Mouse (Mus musculus) macrophage (primary cell): ENCODE results near the gene Plg. TPM values are rescaled to one million over a fixed set of nuclear protein-coding genes. Genes with fewer than 3 reads are reported as not detected.

ENCODE experiments used
- H3K27ac ChIP-seq: fragments of 350-480 bp; formaldehyde crosslinking; 2 replicates; pipeline ENCODE4 v1.9.0; 2021
- H3K36me3 ChIP-seq: fragments of 350-480 bp; formaldehyde crosslinking; 2 replicates; pipeline ENCODE4 v1.9.0; 2021; ENCODE audit errors: inconsistent target
- H3K4me3 ChIP-seq: fragments of 350-480 bp; formaldehyde crosslinking; 2 replicates; pipeline ENCODE4 v1.9.0; 2021; ENCODE audit errors: inconsistent target
- H3K79me2 ChIP-seq: fragments of 350-480 bp; formaldehyde crosslinking; 2 replicates; pipeline ENCODE4 v1.9.0; 2021; ENCODE audit errors: inconsistent target
- WGBS: methylation state at CpG from one replicate; pipeline ENCODE4 v1.1.7; 2026; ENCODE audit warnings: inconsistent platforms; ENCODE audit not compliant: missing documents; 5-methylcytosine and 5-hydroxymethylcytosine counted together
- polyA plus RNA-seq: library from polyadenylated mRNA; stranded (reverse); fragments of 250-400 nt; gene quantifications from 3 replicates; pipeline ENCODE4 v1.2.4, GENCODE M21; 2018; ENCODE audit warnings: inconsistent platforms
- total RNA-seq, 78 experiments: library from RNA; depleted of rRNA; stranded (reverse); fragments of 250-400 nt; gene quantifications; 1 replicate in 9 of 78; 2 replicates in 24 of 78; 3 replicates in 43 of 78; 4 replicates in 2 of 78; pipeline ENCODE4 v1.2.4; 2018; ENCODE audit warnings: inconsistent platforms in 56 of 78

Gene Plg
- total RNA-seq (2018; cell fraction: chromatin; rRNA removed) = not detected
- not detected for total RNA-seq (2018; cell fraction: cytosol; rRNA removed)
- total RNA-seq (2018; cell fraction: nucleus; rRNA removed) = not detected
- polyA plus RNA-seq = not detected in 3 replicates

DNA sequence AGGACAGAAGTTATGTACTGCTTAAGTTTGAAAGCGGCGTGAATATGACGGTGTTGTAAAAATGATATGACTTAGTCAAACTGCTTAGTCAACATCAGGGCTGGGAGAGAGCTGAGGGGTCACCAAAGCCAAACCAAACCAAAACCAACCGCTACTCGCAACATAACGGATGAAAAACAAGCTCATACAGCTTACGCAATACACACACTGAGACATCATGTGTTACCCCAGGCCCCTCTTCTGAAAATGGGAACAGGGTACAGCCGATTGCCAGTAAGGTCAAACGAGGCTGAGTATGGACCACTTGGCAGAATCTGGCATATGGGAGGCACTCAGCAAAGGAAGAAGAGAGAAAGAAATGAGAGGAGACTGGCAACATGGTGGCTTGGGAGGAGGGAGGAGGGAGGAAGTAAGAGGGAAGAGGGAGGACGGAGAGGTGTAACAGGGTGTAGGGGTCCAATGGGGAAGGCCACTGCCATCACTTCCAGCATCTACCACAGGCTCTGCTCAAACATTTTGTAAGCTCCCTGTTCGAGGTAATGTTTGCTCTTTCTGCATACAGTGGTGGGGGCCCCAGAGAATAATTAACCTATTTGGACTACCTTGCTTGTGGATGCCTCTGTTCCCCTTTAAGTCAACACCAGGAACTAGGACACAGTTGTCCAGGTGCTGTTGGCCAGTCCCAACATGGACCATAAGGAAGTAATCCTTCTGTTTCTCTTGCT, at the start of gene Plg:
TSS of gene Plg (plus strand) at position 628 of the 725 bp plus-strand sequence.
- WGBS = 22% methylated on average over 11 of the region's 11 CpGs
- Histone ChIP-seq H3K79me2 (no peaks in the 10 kb centered on the region), H3K27ac (no peak within 1 kb of the TSS), H3K36me3 (no peaks in the 10 kb centered on the region), H3K4me3 (no peak within 1 kb of the TSS)

DNA sequence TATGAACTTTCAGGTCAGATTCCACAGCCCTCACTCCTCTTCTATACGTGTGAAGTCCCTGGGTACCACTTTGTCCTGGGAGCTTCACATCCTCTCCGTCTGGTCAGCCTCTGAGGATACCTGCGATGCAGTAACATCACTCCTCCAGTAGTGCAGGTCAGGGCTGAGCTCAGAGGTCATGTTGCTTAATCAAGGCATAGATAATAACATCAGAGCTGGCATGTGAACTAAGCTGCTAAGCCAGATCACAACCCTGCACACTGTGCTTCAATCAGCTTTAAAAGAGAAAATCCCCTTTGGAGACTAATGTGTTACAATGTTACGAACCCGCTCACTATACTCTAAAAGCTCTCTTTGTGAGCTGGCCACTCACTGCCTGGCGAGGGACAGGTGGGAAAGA, 43.3 kb upstream of the Plg start:
- Histone ChIP-seq H3K27ac (no peak overlapping the region), H3K4me3 (no peak overlapping the region), H3K36me3 (no peaks in the 10 kb centered on the region), H3K79me2 (no peaks in the 10 kb centered on the region)
- WGBS = 82% methylated on average over 6 of the region's 6 CpGs

DNA sequence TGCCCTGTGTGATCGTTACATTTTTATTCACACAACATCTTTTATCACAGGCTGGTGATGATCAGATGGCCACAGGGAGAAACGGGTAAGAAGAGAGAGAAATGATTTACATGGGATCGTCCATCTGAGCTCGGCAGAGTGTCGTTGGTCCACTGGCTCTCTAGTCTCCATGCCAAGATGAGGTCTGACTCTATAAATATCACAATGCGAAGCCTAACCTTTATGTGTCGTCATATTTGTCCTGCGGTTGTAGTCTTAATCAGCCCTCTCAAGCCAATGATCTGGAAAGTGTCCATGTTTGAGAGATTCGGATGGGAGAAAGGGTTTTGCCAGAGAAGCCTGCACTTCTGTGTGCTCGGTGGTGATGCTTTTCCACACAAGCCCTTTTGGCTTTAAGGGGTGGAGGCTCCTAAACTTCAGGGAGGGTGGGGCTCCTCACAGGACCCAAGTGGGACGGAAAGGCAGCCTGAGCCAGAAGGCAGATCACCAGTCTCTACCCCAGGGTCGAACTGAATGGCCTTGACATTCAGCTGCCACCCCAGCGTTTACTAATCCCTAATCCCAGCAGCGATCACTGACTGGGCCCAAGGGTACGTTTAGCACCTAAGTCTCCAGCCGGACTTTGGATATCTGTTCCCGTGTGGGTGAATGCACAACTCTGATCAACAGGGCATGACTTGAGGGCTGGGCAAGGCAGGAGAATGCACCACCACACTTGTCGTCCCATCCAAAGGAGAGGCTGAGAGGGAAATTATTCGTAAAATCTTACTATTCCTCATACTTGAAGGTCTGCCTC, 42.1 kb upstream of the Plg start:
- Histone ChIP-seq H3K36me3 (no peaks in the 10 kb centered on the region), H3K27ac (no peak overlapping the region), H3K79me2 (no peaks in the 10 kb centered on the region), H3K4me3 (no peak overlapping the region)
- WGBS = 96% methylated on average over 19 of the region's 19 CpGs

DNA sequence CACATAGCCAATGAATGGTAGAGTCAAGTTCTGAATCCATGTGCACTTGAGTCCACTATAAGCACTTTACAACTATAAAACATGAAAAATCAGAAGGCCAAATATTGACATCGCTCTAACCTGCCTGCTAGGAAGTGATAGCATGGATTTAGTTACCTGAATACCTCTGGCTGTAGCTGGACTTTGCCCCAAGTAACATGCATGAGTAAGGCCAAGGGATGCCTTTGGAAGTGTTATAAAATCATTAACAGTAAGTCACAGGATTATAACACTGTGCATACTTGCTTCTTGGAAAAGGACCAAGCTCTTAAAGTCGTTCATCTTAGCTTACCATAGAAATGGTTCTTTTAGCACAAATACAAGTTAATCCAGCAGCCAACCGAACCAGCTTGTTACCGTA, 41.3 kb upstream of the Plg start:
- Histone ChIP-seq H3K36me3 (no peaks in the 10 kb centered on the region), H3K27ac (no peak overlapping the region), H3K79me2 (no peaks in the 10 kb centered on the region), H3K4me3 (no peak overlapping the region)
- WGBS = 92% methylated on average over 4 of the region's 4 CpGs

DNA sequence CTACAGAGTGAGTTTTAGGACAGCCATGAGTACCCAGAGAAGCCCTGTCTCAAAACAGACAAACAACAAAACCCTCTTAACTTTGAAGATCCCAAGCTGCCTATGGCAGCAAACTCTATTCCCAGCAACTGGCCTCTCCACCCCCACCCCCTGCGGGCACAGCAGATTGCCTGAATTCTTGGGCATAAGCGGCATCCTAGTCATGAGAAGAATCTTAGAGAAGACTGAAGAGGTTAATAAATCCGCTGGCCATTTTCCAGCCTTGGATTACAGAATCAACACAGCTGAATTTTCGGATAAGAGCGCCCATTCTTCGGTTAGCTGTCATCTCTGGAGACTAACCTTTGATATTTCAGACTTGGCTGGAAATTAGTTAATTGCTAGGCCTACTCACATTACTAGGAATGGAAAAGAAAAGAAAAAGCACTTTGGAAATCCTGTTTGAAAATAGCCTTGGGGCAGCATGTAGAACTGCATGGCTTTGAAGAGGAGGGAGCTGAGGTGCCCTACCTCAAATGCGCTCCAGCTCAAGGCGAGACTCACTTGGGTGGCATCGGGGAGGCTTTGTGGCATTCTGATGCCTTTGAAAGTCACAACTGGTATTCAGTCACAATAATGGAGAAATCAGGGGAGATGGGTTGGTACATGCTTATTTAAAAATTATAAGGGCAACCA, 34.6 kb upstream of the Plg start:
- WGBS = 90% methylated on average over 9 of the region's 9 CpGs
- Histone ChIP-seq H3K79me2 (no peaks in the 10 kb centered on the region), H3K36me3 (no peaks in the 10 kb centered on the region), H3K4me3 (no peak overlapping the region), H3K27ac (no peak overlapping the region)

DNA sequence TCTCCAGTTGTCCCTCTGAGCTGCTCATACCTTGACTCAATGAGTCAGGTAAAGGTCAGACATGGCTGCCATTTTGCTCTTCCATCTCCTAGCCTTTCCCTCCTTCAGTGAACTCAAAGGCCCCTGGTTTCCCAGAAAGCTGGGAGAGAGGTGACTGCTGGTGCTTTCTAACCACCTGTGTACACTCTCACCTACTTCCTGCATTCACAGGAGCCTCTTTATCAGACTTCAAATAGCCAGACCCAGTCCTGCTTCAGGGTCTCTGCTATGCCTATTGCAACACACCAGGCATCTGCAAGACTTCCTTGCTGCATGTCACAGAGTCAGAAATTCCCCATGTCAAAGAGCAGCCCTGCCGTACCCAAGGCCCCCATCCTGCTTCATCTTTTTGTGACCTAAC, 30.9 kb upstream of the Plg start:
- WGBS = 60% methylated on average over 1 of the region's 1 CpGs
- no peak overlapping the region for H3K27ac ChIP-seq
- H3K4me3 ChIP-seq = no peak overlapping the region
- H3K36me3 ChIP-seq = no peaks in the 10 kb centered on the region
- H3K79me2 ChIP-seq = no peaks in the 10 kb centered on the region

DNA sequence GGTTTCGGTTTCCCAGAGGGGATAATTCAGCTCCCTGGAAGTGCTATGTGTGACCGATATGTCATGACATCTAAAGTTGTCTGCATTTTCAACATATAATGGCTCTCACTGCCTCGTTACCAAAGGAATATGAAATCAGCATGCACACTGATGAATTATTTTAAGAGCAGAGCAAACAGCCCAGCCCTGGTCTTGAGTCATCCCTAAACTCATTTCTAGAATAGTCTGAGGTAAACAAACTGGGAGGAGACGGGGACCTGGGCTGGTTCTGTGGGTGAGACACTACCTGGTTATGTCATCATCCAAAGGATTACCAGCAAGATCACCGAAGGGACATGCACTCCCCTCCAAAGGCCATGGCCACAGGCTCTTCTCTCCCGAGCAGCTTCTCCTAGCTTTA, 26.8 kb upstream of the Plg start:
- Histone ChIP-seq H3K36me3 (no peaks in the 10 kb centered on the region), H3K4me3 (no peak overlapping the region), H3K27ac (no peak overlapping the region), H3K79me2 (no peaks in the 10 kb centered on the region)
- 90% methylated on average over 6 of the region's 6 CpGs for WGBS

DNA sequence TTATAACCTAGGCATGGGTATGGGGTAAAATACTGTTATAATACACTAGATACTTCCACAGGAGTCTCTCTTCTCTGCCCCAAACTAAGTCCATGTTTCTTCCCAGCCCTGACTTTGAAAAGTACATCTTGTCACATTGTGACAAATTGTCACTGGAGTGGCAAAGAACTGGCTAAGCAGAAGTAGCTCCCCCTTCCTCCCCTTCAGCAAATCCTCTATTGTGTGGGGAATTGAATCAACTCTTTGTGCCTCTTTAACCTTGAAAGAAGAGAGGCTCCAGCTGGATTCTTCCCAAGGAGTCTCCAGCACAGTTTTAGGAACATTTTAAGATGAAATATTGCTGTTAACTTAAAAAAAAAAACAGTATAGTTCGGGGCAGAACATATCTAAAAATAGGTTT, 25.6 kb upstream of the Plg start:
- H3K27ac ChIP-seq = no peak overlapping the region
- WGBS = 40% methylated on average over 1 of the region's 1 CpGs
- H3K79me2 ChIP-seq = no peaks in the 10 kb centered on the region
- no peaks in the 10 kb centered on the region for H3K36me3 ChIP-seq
- H3K4me3 ChIP-seq = no peak overlapping the region

DNA sequence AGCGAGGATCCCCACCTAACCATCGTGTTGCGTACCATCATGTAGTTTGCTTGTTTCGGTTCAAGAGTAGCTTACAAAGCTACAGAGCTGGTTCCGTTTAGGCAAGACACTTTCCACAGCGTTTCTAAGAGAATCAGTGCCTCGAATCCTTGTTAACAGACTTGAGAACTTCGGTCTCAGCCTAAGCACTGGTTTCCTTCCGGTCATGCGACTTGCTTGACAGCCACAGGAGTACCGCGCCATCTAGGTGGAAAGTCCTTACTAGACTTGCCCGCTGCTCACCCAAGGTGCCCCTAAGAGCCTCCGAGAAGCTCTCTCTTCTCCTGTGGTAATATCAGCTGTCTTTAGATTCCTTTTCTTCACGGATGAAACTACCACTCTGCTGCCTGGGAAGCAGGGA, 18.5 kb upstream of the Plg start:
- Histone ChIP-seq H3K36me3 (no peaks in the 10 kb centered on the region), H3K79me2 (no peaks in the 10 kb centered on the region), H3K27ac (no peak overlapping the region), H3K4me3 (no peak overlapping the region)
- WGBS = 80% methylated on average over 15 of the region's 15 CpGs

DNA sequence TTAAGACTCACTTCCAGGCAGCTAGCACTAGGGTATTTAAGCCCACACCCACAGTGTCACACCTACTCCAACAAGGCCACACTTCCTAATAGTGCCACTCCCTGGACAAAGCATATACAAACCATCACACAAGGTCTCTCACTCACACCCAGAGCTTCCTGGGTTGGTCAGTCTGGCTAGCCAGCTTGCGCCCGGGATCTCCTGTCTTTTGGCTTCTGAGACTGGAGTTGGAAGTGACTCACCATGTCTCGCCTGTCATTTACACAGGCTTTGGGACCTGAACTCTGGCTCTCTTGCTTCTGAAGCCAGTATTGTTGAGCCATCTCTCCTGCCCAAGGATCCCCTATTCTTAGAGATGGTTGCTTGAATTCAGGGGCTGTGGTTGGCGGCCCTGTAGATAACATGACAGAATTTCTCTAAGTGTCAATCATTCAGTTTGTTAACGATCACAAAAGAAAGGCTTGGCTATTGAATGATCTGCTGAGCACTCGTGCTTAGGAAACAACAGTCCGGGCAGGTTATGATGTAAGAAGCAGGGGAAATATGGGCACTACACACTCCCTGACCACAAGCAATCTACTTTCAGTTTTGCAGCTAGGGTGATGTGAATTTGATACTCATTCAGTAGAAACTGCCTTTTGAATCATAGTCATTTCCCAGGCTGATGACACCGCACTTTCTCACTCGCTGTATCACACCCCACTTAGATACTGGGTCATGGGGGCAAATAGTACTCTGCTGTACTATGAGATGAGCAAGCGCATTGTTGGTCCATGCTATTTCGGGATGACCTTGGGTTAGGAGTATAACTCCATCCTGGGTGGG, 14.6 kb upstream of the Plg start:
- Histone ChIP-seq H3K36me3 (no peaks in the 10 kb centered on the region), H3K4me3 (no peak overlapping the region), H3K79me2 (no peaks in the 10 kb centered on the region), H3K27ac (no peak overlapping the region)
- 40% methylated on average over 11 of the region's 11 CpGs for WGBS

DNA sequence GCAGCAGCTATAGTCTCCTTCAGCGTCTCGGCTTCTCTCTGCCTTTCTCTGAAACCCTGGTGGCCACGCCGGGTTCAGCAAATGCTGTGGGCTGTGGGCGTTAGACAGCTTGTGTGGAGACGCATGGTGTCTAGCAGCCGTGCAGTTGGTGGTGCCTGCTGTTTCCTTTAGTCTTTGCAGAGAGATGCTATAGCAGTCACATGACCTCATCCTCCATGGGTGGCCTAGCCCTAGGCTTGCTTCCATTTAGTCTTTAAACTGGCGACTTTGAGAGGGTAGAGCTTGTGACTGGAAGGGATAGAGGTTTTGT, 14.0 kb upstream of the Plg start:
- H3K36me3 ChIP-seq = no peaks in the 10 kb centered on the region
- 48% methylated on average over 8 of the region's 8 CpGs for WGBS
- H3K4me3 ChIP-seq = no peak overlapping the region
- H3K27ac ChIP-seq = no peak overlapping the region
- no peaks in the 10 kb centered on the region for H3K79me2 ChIP-seq

DNA sequence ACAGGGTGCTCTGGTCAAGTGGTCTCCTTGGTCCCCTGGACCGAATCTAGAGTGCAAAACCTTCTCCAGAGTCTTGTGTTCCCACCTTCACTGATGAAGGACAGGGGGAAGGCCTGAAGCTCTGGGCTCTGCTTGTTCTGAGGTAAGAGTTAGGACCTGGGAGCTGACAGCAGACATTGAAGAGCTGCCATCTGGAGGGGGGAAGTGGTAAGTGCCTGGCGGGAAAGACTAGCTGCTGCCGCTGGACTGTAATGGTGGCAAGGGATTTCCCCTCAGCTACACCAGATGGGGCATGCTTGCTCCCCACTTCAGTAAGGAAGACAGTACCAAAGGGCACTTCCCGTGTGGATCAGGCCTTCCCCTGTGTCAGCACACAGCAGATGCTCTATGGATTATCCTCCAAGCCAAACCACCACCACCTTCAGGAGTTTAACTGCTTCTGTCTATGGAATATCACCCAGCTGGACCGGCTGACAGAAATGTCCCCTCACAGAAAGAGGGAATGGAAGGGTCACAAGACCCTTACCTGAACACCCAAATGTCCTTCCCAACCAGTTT, 11.0 kb upstream of the Plg start:
- H3K4me3 ChIP-seq = no peak overlapping the region
- WGBS = 26% methylated on average over 5 of the region's 5 CpGs

DNA sequence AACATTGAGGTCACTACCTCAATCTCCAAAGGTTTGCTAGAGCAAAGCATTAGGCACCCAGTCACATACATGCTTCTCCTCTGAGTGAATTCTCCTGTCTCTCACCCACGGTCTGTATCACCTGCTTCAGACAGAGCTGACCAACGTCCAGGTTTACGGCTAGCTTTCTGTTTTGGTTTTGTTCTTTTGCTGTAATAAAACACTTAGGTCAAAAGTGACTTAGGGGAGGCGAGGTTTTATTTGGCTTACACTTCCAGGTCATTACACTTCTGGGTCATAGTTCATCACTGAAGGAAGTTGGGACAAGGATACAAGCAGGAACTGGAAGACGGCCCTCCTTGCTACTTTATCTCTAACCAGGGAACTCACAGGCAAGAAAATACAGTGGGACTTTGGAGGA, 9.0 kb upstream of the Plg start:
- 75% methylated on average over 5 of the region's 5 CpGs for WGBS

More for the DNA sequence above, 11.0 kb upstream of the Plg start:
- Histone ChIP-seq H3K79me2 (no peaks in the 10 kb centered on the region), H3K27ac (no peak overlapping the region), H3K36me3 (no peaks in the 10 kb centered on the region)

DNA sequence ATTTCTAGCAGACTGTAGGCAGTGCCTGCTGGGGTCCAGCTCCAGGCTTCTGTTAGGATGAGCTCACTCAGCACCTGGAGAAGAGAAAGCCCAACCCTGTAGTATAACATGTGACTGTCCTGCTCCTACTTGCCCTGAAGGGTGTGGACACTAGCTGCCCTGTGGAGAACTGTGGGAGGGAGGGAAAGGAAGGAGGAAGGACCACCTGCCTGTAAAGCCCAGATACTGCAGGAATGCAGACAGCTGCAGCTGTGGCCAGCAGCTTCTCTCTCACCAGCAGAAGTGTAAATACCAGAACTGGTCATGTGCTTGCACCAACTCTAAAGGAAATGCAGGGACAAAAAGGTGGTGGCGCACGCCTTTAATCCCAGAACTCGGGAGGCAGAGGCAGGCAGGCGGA, 8.1 kb upstream of the Plg start:
- H3K27ac ChIP-seq = no peak overlapping the region
- WGBS = 90% methylated on average over 2 of the region's 4 CpGs

More for the DNA sequence above, 9.0 kb upstream of the Plg start:
- H3K79me2 ChIP-seq = no peaks in the 10 kb centered on the region
- no peak overlapping the region for H3K27ac ChIP-seq
- H3K36me3 ChIP-seq = no peaks in the 10 kb centered on the region
- H3K4me3 ChIP-seq = no peak overlapping the region

More for the DNA sequence above, 8.1 kb upstream of the Plg start:
- no peaks in the 10 kb centered on the region for H3K36me3 ChIP-seq
- no peaks in the 10 kb centered on the region for H3K79me2 ChIP-seq
- H3K4me3 ChIP-seq = no peak overlapping the region
